Mouse (Mus musculus): Measurements from ENCODE around the gene Mapk8ip1. TPM values are rescaled to one million over a fixed set of nuclear protein-coding genes. Genes with fewer than 3 reads are reported as not detected.

Mapk8ip1 gene
- total RNA-seq (2022) = 1 to 10 TPM; 3.4 to 4.6 (median 3.9) TPM

- no peak for DNase-seq (ENCODE audit: low spot score)
Measured at GRCm38 (mm10) chr2:92401091-92401561, at the start of gene Mapk8ip1. Gene Mapk8ip1, minus strand, starts transcription at chr2:92401263.

GRCm38 (mm10) chr2:92447121-92447740 is 46.2 kb upstream of the Mapk8ip1 start:
- no peak for DNase-seq (ENCODE audit: low spot score)

- no peak for DNase-seq (ENCODE audit: low spot score)
Measured at GRCm38 (mm10) chr2:92446656-92447055, 45.6 kb upstream of the Mapk8ip1 start.

GRCm38 (mm10) chr2:92445890-92446289 is 44.8 kb upstream of the Mapk8ip1 start:
- no peak for DNase-seq (ENCODE audit: low spot score)

GRCm38 (mm10) chr2:92444376-92444775 is 43.3 kb upstream of the Mapk8ip1 start:
- DNase-seq (ENCODE audit: low spot score) = no peak

- DNase-seq (ENCODE audit: low spot score) = no peak
Measured at GRCm38 (mm10) chr2:92443313-92443712, 42.2 kb upstream of the Mapk8ip1 start.

- no peak for DNase-seq (ENCODE audit: low spot score)
Measured at GRCm38 (mm10) chr2:92442419-92443001, 41.4 kb upstream of the Mapk8ip1 start.

- DNase-seq (ENCODE audit: low spot score) = no peak
Measured at GRCm38 (mm10) chr2:92440432-92440831, 39.4 kb upstream of the Mapk8ip1 start.

GRCm38 (mm10) chr2:92438567-92438966 is 37.5 kb upstream of the Mapk8ip1 start:
- no peak for DNase-seq (ENCODE audit: low spot score)

- peak; percentile 88 for DNase-seq (ENCODE audit: low spot score)
Measured at GRCm38 (mm10) chr2:92437875-92438274, 36.8 kb upstream of the Mapk8ip1 start.

GRCm38 (mm10) chr2:92437366-92437765 is 36.3 kb upstream of the Mapk8ip1 start:
- DNase-seq (ENCODE audit: low spot score) = no peak

- no peak for DNase-seq (ENCODE audit: low spot score)
Measured at GRCm38 (mm10) chr2:92435023-92435422, 34.0 kb upstream of the Mapk8ip1 start.

- no peak for DNase-seq (ENCODE audit: low spot score)
Measured at GRCm38 (mm10) chr2:92434375-92434745, 33.3 kb upstream of the Mapk8ip1 start.

GRCm38 (mm10) chr2:92433578-92434374 is 32.7 kb upstream of the Mapk8ip1 start, which contains the start of gene Cry2:
Gene Cry2, minus strand, starts transcription at chr2:92434043.
- DNase-seq (ENCODE audit: low spot score) = peak; percentile 98

- no peak for DNase-seq (ENCODE audit: low spot score)
Measured at GRCm38 (mm10) chr2:92432299-92433295, 31.5 kb upstream of the Mapk8ip1 start.

GRCm38 (mm10) chr2:92431611-92432179 is 30.6 kb upstream of the Mapk8ip1 start:
- no peak for DNase-seq (ENCODE audit: low spot score)

- peak; percentile 65 for DNase-seq (ENCODE audit: low spot score)
Measured at GRCm38 (mm10) chr2:92430723-92431541, 29.9 kb upstream of the Mapk8ip1 start.

- DNase-seq (ENCODE audit: low spot score) = no peak
Measured at GRCm38 (mm10) chr2:92430089-92430488, 29.0 kb upstream of the Mapk8ip1 start.

- peak; percentile 83 for DNase-seq (ENCODE audit: low spot score)
Measured at GRCm38 (mm10) chr2:92427882-92428281, 26.8 kb upstream of the Mapk8ip1 start.

GRCm38 (mm10) chr2:92426426-92426825 is 25.4 kb upstream of the Mapk8ip1 start:
- DNase-seq (ENCODE audit: low spot score) = peak; percentile 76

All from heart, adult 8-10 months (tissue).